Mouse (Mus musculus): ENCODE measurements around the gene Gm21882. TPM values are rescaled to one million over a fixed set of nuclear protein-coding genes. Genes with fewer than 3 reads are reported as not detected.
"Not testable (repeated sequence)": the region's sequence is repeated elsewhere in the genome, so short reads cannot be mapped to it uniquely, and the experiment has no call there.

Gene Gm21882
- not detected in 2 replicates for polyA plus RNA-seq (2015; fragmentation: Nextera tagmentation; extraction: Ambion mirVana)

GRCm38 (mm10) chrY:40381423-40381822, at the start of gene Gm21882:
TSS of gene Gm21882 (minus strand) at chrY:40381523.
- not testable (repeated sequence) for H3K9ac ChIP-seq; H3K4me3 ChIP-seq; H3K27me3 ChIP-seq; ATAC-seq (ENCODE audit: insufficient number of reproducible peaks, low FRiP score, low TSS enrichment, low read depth); H3K9me3 ChIP-seq; H3K36me3 ChIP-seq; H3K27ac ChIP-seq; H3K4me1 ChIP-seq; H3K4me2 ChIP-seq
- WGBS: 20% methylated on average over 1 of the region's 1 CpGs

Other genes starting within 250 kb of the Gm21882 start
- gene Gm21865, start 64.6 kb downstream of the Gm21882 start, polyA plus RNA-seq (2015; fragmentation: Nextera tagmentation; extraction: Ambion mirVana): not detected in 2 replicates

All from limb, embryonic 15.5 days (tissue).